Mouse (Mus musculus) limb, embryonic 15.5 days (tissue): ENCODE measurements at regions not wholly inside any gene's neighbourhood (a gene's known extent, or its start where the extent isn't known, plus 50 kb on each side); places are given as distances from the start of the nearest gene placed in this dataset.

Source experiments
- ATAC-seq: fragments of 200-750 bp; cut with Nextera tagmentation; 2 replicates; pipeline ENCODE4 v1.8.0; 2017; ENCODE audit warnings: low read depth, moderate TSS enrichment; ENCODE audit not compliant: insufficient number of reproducible peaks, low FRiP score, low TSS enrichment
- H3K27ac ChIP-seq: fragments of 300-500 bp; sonication (generic); 2 replicates; pipeline ENCODE4 v1.5.1; 2015; ENCODE audit warnings: moderate library complexity, mild to moderate bottlenecking, inconsistent platforms
- H3K27me3 ChIP-seq: fragments of 300-500 bp; sonication (generic); 2 replicates; pipeline ENCODE4 v1.6.1; 2015; ENCODE audit warnings: inconsistent platforms
- H3K36me3 ChIP-seq: fragments of 300-500 bp; sonication (generic); 2 replicates; pipeline ENCODE4 v1.6.1; 2015; ENCODE audit warnings: inconsistent platforms
- H3K4me1 ChIP-seq: fragments of 300-500 bp; sonication (generic); 2 replicates; pipeline ENCODE4 v1.6.1; 2015; ENCODE audit warnings: inconsistent platforms
- H3K4me2 ChIP-seq: fragments of 300-500 bp; sonication (generic); 2 replicates; pipeline ENCODE4 v1.6.1; 2015; ENCODE audit warnings: mild to moderate bottlenecking, inconsistent platforms
- H3K4me3 ChIP-seq: fragments of 300-500 bp; sonication (generic); 2 replicates; pipeline ENCODE4 v1.5.1; 2015; ENCODE audit warnings: mild to moderate bottlenecking, inconsistent platforms
- H3K9ac ChIP-seq: fragments of 300-500 bp; sonication (generic); 2 replicates; pipeline ENCODE4 v1.6.1; 2015; ENCODE audit warnings: inconsistent platforms
- H3K9me3 ChIP-seq: fragments of 300-500 bp; sonication (generic); 2 replicates; pipeline ENCODE4 v1.6.1; 2016; ENCODE audit warnings: inconsistent platforms
- WGBS: fragments of 180-500 bp; shearing (Covaris S2); methylation state at CpG from one replicate; pipeline ENCODE4 v1.1.7; 2015; 5-methylcytosine and 5-hydroxymethylcytosine counted together

DNA sequence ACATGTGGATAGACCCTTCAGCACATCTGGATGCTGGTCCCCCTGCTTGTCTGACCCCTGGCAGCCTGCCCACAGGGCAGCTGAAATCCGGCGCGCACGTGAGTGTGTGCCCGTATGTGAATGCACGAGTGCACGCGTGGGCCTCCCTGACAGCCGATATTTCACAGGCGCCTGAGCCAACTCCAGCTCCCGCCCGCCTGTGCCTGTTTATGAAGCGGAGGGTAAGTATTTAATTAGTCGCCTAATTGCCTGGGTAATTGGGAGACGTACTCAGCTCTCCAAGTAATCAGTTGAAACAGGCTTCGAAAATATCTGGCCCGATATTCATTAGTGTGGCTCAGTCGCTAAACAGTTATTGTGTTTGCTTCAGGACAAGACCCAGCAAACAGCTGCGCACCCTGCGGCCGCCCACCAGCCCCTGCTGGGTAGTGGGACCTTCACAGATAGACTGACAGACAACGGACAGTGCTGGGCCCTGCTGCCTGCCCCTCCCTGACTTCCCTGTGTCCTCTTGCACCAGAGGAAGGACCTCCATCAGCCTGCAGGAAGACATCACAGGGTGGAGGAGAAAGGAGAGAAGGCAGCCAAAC lies 82.7 kb downstream of the Uncx start:
- Histone ChIP-seq H3K4me2 (no peak overlapping the region), H3K27me3 (0 out of 2 replicates have a peak, but pooled peaks cover 7% of the 10 kb centered on the region), H3K36me3 (no peaks in the 10 kb centered on the region), H3K9ac (no peak overlapping the region), H3K9me3 (peaks cover 6% of the 10 kb centered on the region; the same call in 1 of the 2 replicates), H3K4me1 (no peaks in the 10 kb centered on the region), H3K27ac (no peak overlapping the region), H3K4me3 (no peak overlapping the region)
- no peak; the same call in 1 of the 2 replicates for ATAC-seq
- 41% methylated on average over 22 of the region's 22 CpGs for WGBS

DNA sequence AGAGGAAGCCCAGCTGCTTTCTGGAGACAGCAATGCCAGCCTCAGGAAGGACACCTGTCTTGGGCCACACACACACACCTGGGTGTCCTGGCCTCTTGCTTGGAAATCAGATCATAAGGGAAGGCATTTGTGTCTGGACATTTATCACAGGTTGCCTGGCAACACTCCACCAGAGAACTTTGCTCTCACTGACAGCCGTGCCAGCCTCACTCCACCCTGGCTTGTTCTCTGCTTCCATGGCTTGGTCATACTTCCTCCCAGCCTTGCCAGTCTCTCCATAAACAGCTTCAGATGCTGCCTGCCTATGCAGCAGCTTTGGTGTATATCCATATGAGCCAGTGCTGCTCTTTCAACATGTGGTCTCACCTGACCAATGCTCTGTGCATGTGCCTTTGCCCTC lies 84.3 kb downstream of the Uncx start:
- H3K4me3 ChIP-seq = no peak overlapping the region
- peaks cover 6% of the 10 kb centered on the region; the same call in 1 of the 2 replicates for H3K9me3 ChIP-seq
- no peaks in the 10 kb centered on the region for H3K36me3 ChIP-seq
- 63% methylated on average over 1 of the region's 1 CpGs for WGBS
- no peak overlapping the region for H3K4me2 ChIP-seq
- ATAC-seq = no peak
- H3K27ac ChIP-seq = no peak overlapping the region
- H3K4me1 ChIP-seq = no peaks in the 10 kb centered on the region
- no peak overlapping the region for H3K9ac ChIP-seq
- H3K27me3 ChIP-seq = 0 out of 2 replicates have a peak, but pooled peaks cover 7% of the 10 kb centered on the region

DNA sequence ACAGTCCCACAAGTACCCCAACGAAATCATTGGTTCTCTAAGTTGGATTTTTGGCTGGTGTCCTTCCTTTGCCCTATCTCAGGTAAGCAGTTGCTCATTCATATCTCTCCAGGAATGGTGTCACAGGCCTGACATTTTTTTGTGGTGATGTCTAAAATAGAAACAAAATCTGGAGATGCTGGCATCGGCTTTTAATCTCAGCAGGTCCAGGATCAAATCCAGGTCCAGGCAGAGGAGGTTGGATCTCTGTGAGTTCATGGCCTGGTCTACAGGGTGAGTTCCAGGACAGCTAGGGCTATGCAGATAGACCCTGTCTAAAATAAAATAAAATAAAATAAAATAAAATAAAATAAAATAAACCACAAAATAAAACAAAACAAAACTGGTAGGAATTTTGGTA lies 93.7 kb downstream of the Uncx start:
- no peak overlapping the region for H3K4me3 ChIP-seq
- no peak overlapping the region for H3K9ac ChIP-seq
- H3K4me1 ChIP-seq = no peaks in the 10 kb centered on the region
- H3K9me3 ChIP-seq = no peaks in the 10 kb centered on the region
- 0 out of 2 replicates have a peak, but pooled peaks cover 3% of the 10 kb centered on the region for H3K27me3 ChIP-seq
- H3K4me2 ChIP-seq = no peak overlapping the region
- no peaks in the 10 kb centered on the region for H3K36me3 ChIP-seq
- ATAC-seq = no peak
- 90% methylated on average over 2 of the region's 2 CpGs for WGBS
- H3K27ac ChIP-seq = no peak overlapping the region

DNA sequence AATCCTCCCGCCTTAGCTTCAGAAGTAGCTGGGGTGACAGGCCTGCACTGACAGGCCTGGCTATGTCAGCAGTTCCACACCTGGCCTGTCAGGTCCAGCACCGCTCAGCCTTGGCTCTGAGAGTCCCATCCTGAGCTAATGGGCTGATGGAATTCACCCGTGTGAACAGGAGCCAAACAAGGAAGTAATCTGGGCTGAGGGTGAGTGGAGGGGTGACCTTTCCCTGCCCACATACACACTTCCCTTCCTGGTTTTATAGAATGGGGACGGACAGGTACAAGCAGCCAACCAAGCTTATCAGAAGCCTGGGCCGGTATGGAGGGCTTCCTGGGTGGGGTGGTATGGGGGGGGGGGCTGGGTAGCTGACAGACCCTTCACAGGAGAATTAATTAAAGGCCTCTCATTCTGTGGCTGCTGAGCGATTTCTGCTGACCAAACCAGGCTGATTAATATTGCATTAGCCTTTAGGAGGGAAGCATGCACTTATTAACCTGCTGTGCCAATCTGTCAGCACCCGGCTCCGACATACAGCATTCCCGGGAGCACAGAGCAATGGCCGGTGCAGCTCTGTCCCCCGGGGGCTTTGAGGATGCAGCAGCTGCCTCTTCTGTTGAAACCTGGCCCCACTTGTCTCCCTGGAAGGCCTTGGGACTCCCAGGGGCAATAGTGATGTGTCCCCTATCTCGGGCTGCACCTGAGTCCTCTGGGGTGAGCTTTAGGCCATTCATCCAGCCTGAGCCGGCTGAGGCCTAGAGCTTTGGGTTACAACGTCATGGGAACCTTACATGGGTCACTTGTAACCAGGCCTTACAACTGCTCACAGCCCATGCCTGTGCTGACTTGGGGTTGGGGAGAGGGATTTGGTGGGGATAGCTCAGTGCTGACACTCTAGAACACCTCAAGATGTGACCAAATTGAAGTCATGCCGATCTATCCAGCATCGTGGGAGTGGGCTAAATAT lies 95.2 kb downstream of the Micall2 start:
- no peak overlapping the region for H3K27ac ChIP-seq
- no peaks in the 10 kb centered on the region for H3K4me1 ChIP-seq
- ATAC-seq = no peak
- H3K9me3 ChIP-seq = no peaks in the 10 kb centered on the region
- 48% methylated on average over 16 of the region's 16 CpGs for WGBS
- H3K9ac ChIP-seq = no peak overlapping the region
- H3K4me3 ChIP-seq = no peak overlapping the region
- H3K4me2 ChIP-seq = no peak overlapping the region
- 0 out of 2 replicates have a peak, but pooled peaks cover 7% of the 10 kb centered on the region for H3K27me3 ChIP-seq
- no peaks in the 10 kb centered on the region for H3K36me3 ChIP-seq

DNA sequence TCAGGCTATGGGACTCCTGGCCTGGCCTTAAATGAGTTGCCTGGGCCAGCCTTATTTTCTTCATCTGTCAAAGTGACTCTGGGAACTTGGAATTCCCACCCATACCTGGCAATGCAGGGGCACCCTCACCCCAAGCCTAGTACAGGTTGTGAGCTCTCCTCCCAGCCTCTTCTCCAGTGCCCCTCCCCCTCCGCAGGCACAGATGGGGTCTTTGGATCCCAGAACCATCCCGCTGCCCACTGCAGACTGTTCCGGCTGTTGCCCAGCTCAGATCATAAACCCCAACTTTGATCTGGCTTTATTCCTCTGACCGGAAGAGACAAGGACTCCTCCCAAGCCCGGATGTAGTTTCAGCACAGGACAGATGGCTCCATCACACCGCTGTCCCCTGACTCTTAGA lies 91.3 kb downstream of the Micall2 start:
- H3K9ac ChIP-seq = no peak overlapping the region
- 0 out of 2 replicates have a peak, but pooled peaks cover 4% of the 10 kb centered on the region for H3K27me3 ChIP-seq
- H3K4me1 ChIP-seq = no peaks in the 10 kb centered on the region; the same call in 1 of the 2 replicates
- 65% methylated on average over 6 of the region's 6 CpGs for WGBS
- ATAC-seq = no peak
- no peak overlapping the region for H3K4me3 ChIP-seq
- H3K4me2 ChIP-seq = no peak overlapping the region
- no peaks in the 10 kb centered on the region for H3K36me3 ChIP-seq
- no peak overlapping the region for H3K27ac ChIP-seq
- H3K9me3 ChIP-seq = no peaks in the 10 kb centered on the region

DNA sequence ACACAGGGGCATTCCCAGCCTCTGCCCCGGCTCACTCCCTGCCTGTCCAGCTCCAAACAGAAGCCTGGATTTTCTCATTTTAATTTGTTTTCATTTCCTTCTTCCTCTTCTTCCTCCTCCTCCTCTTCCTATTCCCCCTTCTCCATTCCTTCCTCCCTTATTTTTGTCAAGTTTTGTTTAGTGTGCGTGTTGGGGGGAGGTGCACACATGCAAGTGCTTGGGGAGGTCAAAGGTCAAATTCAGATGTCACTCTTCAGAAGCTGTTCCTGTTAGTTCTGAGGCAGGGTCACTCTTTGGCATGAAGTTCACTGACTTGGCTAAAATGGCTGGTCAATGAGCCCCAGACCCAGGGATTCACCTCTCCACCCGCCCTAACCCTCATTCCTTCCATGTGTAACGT lies 85.1 kb downstream of the Micall2 start:
- Histone ChIP-seq H3K4me2 (no peak overlapping the region), H3K9me3 (no peaks in the 10 kb centered on the region), H3K4me1 (no peaks in the 10 kb centered on the region; the same call in 1 of the 2 replicates), H3K4me3 (no peak overlapping the region), H3K27ac (no peak overlapping the region), H3K9ac (no peak overlapping the region), H3K27me3 (no peaks in the 10 kb centered on the region; the same call in 1 of the 2 replicates), H3K36me3 (no peaks in the 10 kb centered on the region)
- no peak for ATAC-seq
- WGBS = 42% methylated on average over 4 of the region's 4 CpGs
